Mouse (Mus musculus): ENCODE measurements around the gene Luc7l. TPM values are rescaled to one million over a fixed set of nuclear protein-coding genes. Genes with fewer than 3 reads are reported as not detected.
A peak's percentile ranks its signal among the peaks of the same experiment; 100 is the strongest.

Gene Luc7l
- 148 and 151 TPM in 2 replicates for polyA plus RNA-seq (2016; fragmentation: Nextera tagmentation; extraction: Ambion mirVana)

GRCm38 (mm10) chr17:26252539-26253251 is at the start of gene Luc7l:
Gene Luc7l (plus strand): TSS chr17:26252896.
- WGBS: under 1% methylated on average over 43 of the region's 43 CpGs

GRCm38 (mm10) chr17:26203321-26203811 is 49.3 kb upstream of the Luc7l start:
- WGBS: under 1% methylated on average over 30 of the region's 30 CpGs
- ATAC-seq (ENCODE audit: low FRiP score): no peak
- Histone ChIP-seq H3K4me2 (peak overlapping the region; percentile 61), H3K9me3 (no peaks in the 10 kb centered on the region), H3K36me3 (replicated peaks) (no peaks in the 10 kb centered on the region), H3K9ac (peak overlapping the region; percentile 36), H3K27me3 (peaks cover 74% of the 10 kb centered on the region), H3K4me1 (peaks cover 23% of the 10 kb centered on the region), H3K4me3 (replicated peaks) (peak overlapping the region; percentile 40), H3K27ac (no peak overlapping the region)

More at GRCm38 (mm10) chr17:26252539-26253251, at the start of gene Luc7l:
- peaks cover 10% of the 10 kb centered on the region for H3K4me1 ChIP-seq
- peak within 1 kb of the TSS; percentile 77 for H3K4me2 ChIP-seq
- H3K27me3 ChIP-seq: no peaks in the 10 kb centered on the region
- H3K36me3 ChIP-seq (replicated peaks): peaks cover 19% of the 10 kb centered on the region
- H3K9me3 ChIP-seq: no peaks in the 10 kb centered on the region
- H3K9ac ChIP-seq: peak within 1 kb of the TSS; percentile 95
- peak within 1 kb of the TSS; percentile 98 for H3K27ac ChIP-seq
- peak within 1 kb of the TSS; percentile 97 for H3K4me3 ChIP-seq (replicated peaks)
- peak; percentile 95 for ATAC-seq (ENCODE audit: low FRiP score)

GRCm38 (mm10) chr17:26204766-26205165 is 47.9 kb upstream of the Luc7l start:
- ATAC-seq (ENCODE audit: low FRiP score): no peak
- Histone ChIP-seq H3K27me3 (peaks cover 62% of the 10 kb centered on the region), H3K27ac (no peak overlapping the region), H3K9ac (no peak overlapping the region), H3K4me1 (peaks cover 23% of the 10 kb centered on the region), H3K9me3 (no peaks in the 10 kb centered on the region), H3K4me3 (replicated peaks) (no peak overlapping the region), H3K4me2 (no peak overlapping the region), H3K36me3 (replicated peaks) (no peaks in the 10 kb centered on the region)
- WGBS: 33% methylated on average over 11 of the region's 11 CpGs

GRCm38 (mm10) chr17:26206392-26206791 is 46.3 kb upstream of the Luc7l start:
- H3K9ac ChIP-seq: no peak overlapping the region
- ATAC-seq (ENCODE audit: low FRiP score): no peak
- H3K4me3 ChIP-seq (replicated peaks): no peak overlapping the region
- whole genome bisulfite sequencing: 45% methylated on average over 1 of the region's 1 CpGs
- no peak overlapping the region for H3K4me2 ChIP-seq
- no peak overlapping the region for H3K27ac ChIP-seq
- peaks cover 13% of the 10 kb centered on the region for H3K4me1 ChIP-seq
- no peaks in the 10 kb centered on the region for H3K9me3 ChIP-seq
- no peaks in the 10 kb centered on the region for H3K36me3 ChIP-seq (replicated peaks)
- H3K27me3 ChIP-seq: peaks cover 46% of the 10 kb centered on the region

- WGBS: 88% methylated on average over 12 of the region's 12 CpGs
- Histone ChIP-seq H3K9ac (no peak within 1 kb of the TSS), H3K4me1 (peaks cover 9% of the 10 kb centered on the region), H3K27me3 (peaks cover 33% of the 10 kb centered on the region), H3K4me2 (no peak within 1 kb of the TSS), H3K27ac (no peak within 1 kb of the TSS), H3K4me3 (replicated peaks) (no peak within 1 kb of the TSS), H3K36me3 (replicated peaks) (no peaks in the 10 kb centered on the region), H3K9me3 (no peaks in the 10 kb centered on the region)
- no peak for ATAC-seq (ENCODE audit: low FRiP score)
Observed at GRCm38 (mm10) chr17:26207686-26208085, 45.0 kb upstream of the Luc7l start, which contains the start of gene Arhgdig. Gene Arhgdig (minus strand): TSS chr17:26207786.

- Histone ChIP-seq H3K4me1 (no peaks in the 10 kb centered on the region), H3K27me3 (no peaks in the 10 kb centered on the region), H3K4me3 (replicated peaks) (no peak overlapping the region), H3K27ac (no peak overlapping the region), H3K4me2 (no peak overlapping the region), H3K9me3 (no peaks in the 10 kb centered on the region), H3K9ac (no peak overlapping the region), H3K36me3 (replicated peaks) (0 out of 2 replicates have a peak, but pooled peaks cover 9% of the 10 kb centered on the region)
- WGBS: 87% methylated on average over 7 of the region's 7 CpGs
- ATAC-seq (ENCODE audit: low FRiP score): no peak
Observed at GRCm38 (mm10) chr17:26212241-26212640, 40.5 kb upstream of the Luc7l start.

GRCm38 (mm10) chr17:26212681-26213080 is 40.0 kb upstream of the Luc7l start:
- WGBS: 92% methylated on average over 11 of the region's 11 CpGs
- no peak overlapping the region for H3K4me3 ChIP-seq (replicated peaks)
- H3K36me3 ChIP-seq (replicated peaks): 0 out of 2 replicates have a peak, but pooled peaks cover 9% of the 10 kb centered on the region
- H3K27me3 ChIP-seq: no peaks in the 10 kb centered on the region
- H3K27ac ChIP-seq: no peak overlapping the region
- no peak overlapping the region for H3K9ac ChIP-seq
- H3K4me2 ChIP-seq: no peak overlapping the region
- H3K9me3 ChIP-seq: no peaks in the 10 kb centered on the region
- no peaks in the 10 kb centered on the region for H3K4me1 ChIP-seq
- ATAC-seq (ENCODE audit: low FRiP score): no peak

- Histone ChIP-seq H3K27ac (no peak overlapping the region), H3K27me3 (no peaks in the 10 kb centered on the region), H3K36me3 (replicated peaks) (0 out of 2 replicates have a peak, but pooled peaks cover 3% of the 10 kb centered on the region), H3K4me3 (replicated peaks) (no peak overlapping the region), H3K9me3 (no peaks in the 10 kb centered on the region), H3K9ac (no peak overlapping the region), H3K4me1 (no peaks in the 10 kb centered on the region), H3K4me2 (no peak overlapping the region)
- WGBS: 87% methylated on average over 2 of the region's 2 CpGs
- no peak for ATAC-seq (ENCODE audit: low FRiP score)
Observed at GRCm38 (mm10) chr17:26221508-26221907, 31.2 kb upstream of the Luc7l start.

- no peak overlapping the region for H3K9ac ChIP-seq
- no peak overlapping the region for H3K4me2 ChIP-seq
- H3K36me3 ChIP-seq (replicated peaks): no peaks in the 10 kb centered on the region
- H3K27me3 ChIP-seq: no peaks in the 10 kb centered on the region
- no peak for ATAC-seq (ENCODE audit: low FRiP score)
- no peak overlapping the region for H3K4me3 ChIP-seq (replicated peaks)
- H3K4me1 ChIP-seq: no peaks in the 10 kb centered on the region
- H3K9me3 ChIP-seq: no peaks in the 10 kb centered on the region
- 91% methylated on average over 12 of the region's 12 CpGs for WGBS
- H3K27ac ChIP-seq: no peak overlapping the region
Observed at GRCm38 (mm10) chr17:26225150-26225549, 27.5 kb upstream of the Luc7l start.

- Histone ChIP-seq H3K4me1 (no peaks in the 10 kb centered on the region), H3K4me2 (no peak overlapping the region), H3K27ac (no peak overlapping the region), H3K9me3 (no peaks in the 10 kb centered on the region), H3K9ac (no peak overlapping the region), H3K4me3 (replicated peaks) (no peak overlapping the region), H3K36me3 (replicated peaks) (no peaks in the 10 kb centered on the region), H3K27me3 (no peaks in the 10 kb centered on the region)
- 91% methylated on average over 5 of the region's 5 CpGs for WGBS
- ATAC-seq (ENCODE audit: low FRiP score): no peak
Observed at GRCm38 (mm10) chr17:26229776-26230175, 22.9 kb upstream of the Luc7l start.

GRCm38 (mm10) chr17:26231156-26231555 is 21.5 kb upstream of the Luc7l start:
- H3K9me3 ChIP-seq: no peaks in the 10 kb centered on the region
- no peaks in the 10 kb centered on the region for H3K36me3 ChIP-seq (replicated peaks)
- no peak overlapping the region for H3K4me2 ChIP-seq
- ATAC-seq (ENCODE audit: low FRiP score): no peak
- H3K4me3 ChIP-seq (replicated peaks): no peak overlapping the region
- no peaks in the 10 kb centered on the region for H3K27me3 ChIP-seq
- no peak overlapping the region for H3K9ac ChIP-seq
- 89% methylated on average over 5 of the region's 5 CpGs for WGBS
- peaks cover 12% of the 10 kb centered on the region; the same call in 1 of the 2 replicates for H3K4me1 ChIP-seq
- no peak overlapping the region for H3K27ac ChIP-seq

GRCm38 (mm10) chr17:26232863-26233262 is 19.8 kb upstream of the Luc7l start:
- Histone ChIP-seq H3K9ac (no peak overlapping the region), H3K27me3 (no peaks in the 10 kb centered on the region), H3K27ac (no peak overlapping the region), H3K36me3 (replicated peaks) (no peaks in the 10 kb centered on the region), H3K4me2 (no peak overlapping the region), H3K4me1 (peaks cover 12% of the 10 kb centered on the region; the same call in 1 of the 2 replicates), H3K9me3 (no peaks in the 10 kb centered on the region), H3K4me3 (replicated peaks) (no peak overlapping the region)
- ATAC-seq (ENCODE audit: low FRiP score): no peak
- 73% methylated on average over 8 of the region's 8 CpGs for WGBS

GRCm38 (mm10) chr17:26234386-26234785 is 18.3 kb upstream of the Luc7l start:
- H3K4me1 ChIP-seq: peaks cover 12% of the 10 kb centered on the region; the same call in 1 of the 2 replicates
- no peaks in the 10 kb centered on the region for H3K36me3 ChIP-seq (replicated peaks)
- no peak overlapping the region for H3K4me2 ChIP-seq
- H3K27ac ChIP-seq: no peak overlapping the region
- ATAC-seq (ENCODE audit: low FRiP score): no peak
- no peak overlapping the region for H3K4me3 ChIP-seq (replicated peaks)
- 94% methylated on average over 8 of the region's 8 CpGs for WGBS
- H3K27me3 ChIP-seq: no peaks in the 10 kb centered on the region
- H3K9me3 ChIP-seq: no peaks in the 10 kb centered on the region
- no peak overlapping the region for H3K9ac ChIP-seq

All from forebrain, embryonic 12.5 days (tissue).